Mouse (Mus musculus): ENCODE measurements at regions not wholly inside any gene's neighbourhood (a gene's known extent, or its start where the extent isn't known, plus 50 kb on each side); places are given as distances from the start of the nearest gene placed in this dataset.
"Not testable (repeated sequence)": the region's sequence is repeated elsewhere in the genome, so short reads cannot be mapped to it uniquely, and the experiment has no call there.

- no peak for ATAC-seq (ENCODE audit: extremely low read depth, insufficient number of reproducible peaks, low FRiP score, poor library complexity, severe bottlenecking)
Observed at GRCm38 (mm10) chr8:34287801-34288200, 176.3 kb upstream of the Gm10131 start.

GRCm38 (mm10) chr8:34284576-34284975 is 173.0 kb upstream of the Gm10131 start:
- no peak for ATAC-seq (ENCODE audit: extremely low read depth, insufficient number of reproducible peaks, low FRiP score, poor library complexity, severe bottlenecking)

GRCm38 (mm10) chr8:34280433-34280832 is 168.9 kb upstream of the Gm10131 start:
- ATAC-seq (ENCODE audit: extremely low read depth, insufficient number of reproducible peaks, low FRiP score, poor library complexity, severe bottlenecking), result no peak

GRCm38 (mm10) chr8:34275977-34276660 is 164.6 kb upstream of the Gm10131 start:
- ATAC-seq (ENCODE audit: extremely low read depth, insufficient number of reproducible peaks, low FRiP score, poor library complexity, severe bottlenecking), result no peak

GRCm38 (mm10) chr8:34274796-34275195 is 163.3 kb upstream of the Gm10131 start:
- not testable (repeated sequence) for ATAC-seq (ENCODE audit: extremely low read depth, insufficient number of reproducible peaks, low FRiP score, poor library complexity, severe bottlenecking)

GRCm38 (mm10) chr8:34274171-34274570 is 162.6 kb upstream of the Gm10131 start:
- no peak for ATAC-seq (ENCODE audit: extremely low read depth, insufficient number of reproducible peaks, low FRiP score, poor library complexity, severe bottlenecking)

GRCm38 (mm10) chr8:34269848-34270247 is 158.3 kb upstream of the Gm10131 start:
- no peak for ATAC-seq (ENCODE audit: extremely low read depth, insufficient number of reproducible peaks, low FRiP score, poor library complexity, severe bottlenecking)

GRCm38 (mm10) chr8:34268806-34269520 is 157.4 kb upstream of the Gm10131 start:
- no peak for ATAC-seq (ENCODE audit: extremely low read depth, insufficient number of reproducible peaks, low FRiP score, poor library complexity, severe bottlenecking)

GRCm38 (mm10) chr8:34254978-34255377 is 143.4 kb upstream of the Gm10131 start:
- ATAC-seq (ENCODE audit: extremely low read depth, insufficient number of reproducible peaks, low FRiP score, poor library complexity, severe bottlenecking), result no peak

- ATAC-seq (ENCODE audit: extremely low read depth, insufficient number of reproducible peaks, low FRiP score, poor library complexity, severe bottlenecking), result no peak
Observed at GRCm38 (mm10) chr8:34251934-34252333, 140.4 kb upstream of the Gm10131 start.

GRCm38 (mm10) chr8:34239346-34239900 is 127.9 kb upstream of the Gm10131 start:
- no peak for ATAC-seq (ENCODE audit: extremely low read depth, insufficient number of reproducible peaks, low FRiP score, poor library complexity, severe bottlenecking)

GRCm38 (mm10) chr8:34233705-34234104 is 122.2 kb upstream of the Gm10131 start:
- no peak for ATAC-seq (ENCODE audit: extremely low read depth, insufficient number of reproducible peaks, low FRiP score, poor library complexity, severe bottlenecking)

- ATAC-seq (ENCODE audit: extremely low read depth, insufficient number of reproducible peaks, low FRiP score, poor library complexity, severe bottlenecking), result no peak
Observed at GRCm38 (mm10) chr8:34229477-34229876, 117.9 kb upstream of the Gm10131 start.

- no peak for ATAC-seq (ENCODE audit: extremely low read depth, insufficient number of reproducible peaks, low FRiP score, poor library complexity, severe bottlenecking)
Observed at GRCm38 (mm10) chr8:34225011-34225890, 113.7 kb upstream of the Gm10131 start.

GRCm38 (mm10) chr8:34222187-34222586 is 110.7 kb upstream of the Gm10131 start:
- ATAC-seq (ENCODE audit: extremely low read depth, insufficient number of reproducible peaks, low FRiP score, poor library complexity, severe bottlenecking), result no peak
